Mouse (Mus musculus) c-Kit-positive CD71-positive TER-119-negative erythroid progenitor cells, embryonic 14.5 days (primary cell): ENCODE measurements around the gene Sigirr.

Experiments used
- DNase-seq: peaks from one replicate; pipeline ENCODE4 v3.0.0-alpha.2; 2013; ENCODE audit warnings: low read depth

Sigirr gene

GRCm38 (mm10) chr7:141060426-141061242, 39.7 kb downstream of the Sigirr start, which contains the start of gene B4galnt4:
TSS of gene B4galnt4 (plus strand) at chr7:141061104.
- no peak for DNase-seq

GRCm38 (mm10) chr7:141059929-141060328, 40.4 kb downstream of the Sigirr start:
- no peak for DNase-seq

- DNase-seq: no peak
These were observed 41.6 kb downstream of the Sigirr start for GRCm38 (mm10) chr7:141058601-141059341.

DNA sequence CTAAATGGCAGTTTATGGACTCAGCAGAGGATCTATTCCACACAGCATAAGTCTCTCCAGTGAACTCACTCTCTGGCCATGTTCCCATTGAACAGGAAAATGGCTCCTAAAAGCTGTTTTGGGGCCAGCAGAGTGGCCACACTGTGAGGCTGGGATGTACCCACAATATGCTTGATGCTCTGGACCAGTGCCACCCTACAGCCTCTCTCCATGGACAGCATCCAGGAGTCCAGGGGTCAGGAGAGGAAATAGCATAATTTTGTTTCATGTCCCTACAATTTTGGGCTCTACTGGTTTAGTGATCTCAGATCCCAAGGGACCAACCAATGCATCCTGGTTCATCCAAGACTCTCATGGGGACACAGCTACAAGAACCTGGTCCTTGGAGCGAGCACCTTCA, 42.8 kb downstream of the Sigirr start:
- no peak for DNase-seq

DNA sequence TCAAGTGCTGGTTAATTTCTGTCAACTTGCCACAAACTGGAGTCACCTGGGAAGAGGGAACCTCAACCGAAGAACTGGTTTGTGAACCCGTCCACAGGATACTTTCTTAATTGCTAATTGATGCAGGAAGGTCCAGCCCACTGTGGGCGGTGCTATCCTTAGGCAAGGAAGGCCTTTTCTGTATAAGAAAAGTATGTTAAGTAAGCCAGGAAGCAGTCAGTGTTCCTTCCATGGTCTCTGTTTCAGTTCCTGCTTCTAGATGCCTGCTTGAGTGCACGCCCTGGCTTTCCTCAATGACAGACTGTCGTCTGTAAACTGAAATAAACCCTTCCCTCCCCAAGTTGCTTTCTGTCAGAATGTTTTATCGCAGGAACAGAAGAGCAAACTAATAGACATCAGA, 43.4 kb downstream of the Sigirr start:
- DNase-seq: no peak

DNA sequence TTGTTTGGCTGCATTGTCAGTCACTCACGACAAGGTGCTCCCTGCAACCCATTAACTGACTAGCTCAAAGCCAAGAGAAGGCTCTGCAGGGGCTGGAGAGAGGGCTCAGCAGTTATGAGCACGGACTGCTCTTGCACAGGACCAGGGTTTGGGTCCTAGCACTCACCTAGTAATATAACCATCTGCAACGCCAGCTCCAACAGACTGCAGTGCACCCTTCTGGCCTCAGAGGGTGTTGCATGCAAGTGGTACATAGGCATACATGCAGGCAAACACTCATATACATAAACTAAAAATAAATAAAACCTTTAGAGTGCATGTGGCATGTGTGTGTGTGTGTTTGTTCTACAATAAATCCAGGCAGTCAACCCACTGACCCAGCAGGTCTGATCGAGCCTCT, 44.6 kb downstream of the Sigirr start:
- no peak for DNase-seq

- DNase-seq: no peak
These were observed 48.0 kb downstream of the Sigirr start for GRCm38 (mm10) chr7:141052421-141052820.

GRCm38 (mm10) chr7:141052016-141052415, 48.4 kb downstream of the Sigirr start:
- DNase-seq: no peak

GRCm38 (mm10) chr7:141051060-141051685, 49.2 kb downstream of the Sigirr start:
- DNase-seq: no peak

- no peak for DNase-seq
These were observed 51.0 kb downstream of the Sigirr start for GRCm38 (mm10) chr7:141049326-141049725.

GRCm38 (mm10) chr7:141048226-141049218, 51.9 kb downstream of the Sigirr start:
- DNase-seq: peak; percentile 90

DNA sequence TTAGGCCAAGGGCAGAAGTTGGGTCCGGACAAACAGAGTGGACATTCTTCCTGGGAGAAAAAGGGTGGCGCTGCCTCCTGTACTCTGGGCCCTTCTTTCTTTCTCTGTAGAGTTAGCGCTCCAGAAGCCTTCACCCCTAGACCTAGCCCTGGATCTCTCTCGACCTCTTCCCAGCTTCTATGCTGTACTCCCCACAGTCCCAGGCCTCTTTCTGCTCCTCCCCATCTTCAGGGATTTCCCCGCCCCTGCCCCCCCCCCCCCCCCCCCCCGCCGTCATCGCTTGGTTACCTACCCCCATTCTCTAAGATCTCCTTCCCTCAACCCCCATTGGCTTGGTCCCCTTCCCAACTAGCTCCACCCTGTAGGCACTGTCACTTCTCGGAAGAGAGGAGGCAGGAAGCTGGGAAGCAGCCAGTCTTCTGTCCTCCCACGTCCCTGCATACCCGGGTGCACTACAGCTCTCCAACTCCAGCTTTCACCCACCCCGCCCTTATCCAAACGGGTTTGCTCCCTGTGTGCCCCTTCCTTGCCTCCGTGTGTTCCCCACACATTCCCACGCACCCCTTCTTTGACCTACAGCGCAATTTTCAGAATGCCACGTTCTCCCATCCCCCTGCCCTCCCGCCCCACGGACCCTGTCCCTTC, 52.7 kb downstream of the Sigirr start:
- no peak for DNase-seq

GRCm38 (mm10) chr7:141046931-141047580, 53.3 kb downstream of the Sigirr start:
- peak; percentile 75 for DNase-seq

- peak; percentile 72 for DNase-seq
These were observed 57.8 kb downstream of the Sigirr start for GRCm38 (mm10) chr7:141042539-141042938.

- no peak for DNase-seq
These were observed 58.7 kb downstream of the Sigirr start for GRCm38 (mm10) chr7:141041661-141042060.
